Mouse (Mus musculus): ENCODE measurements around the gene Gm49392. TPM values are rescaled to one million over a fixed set of nuclear protein-coding genes. Genes with fewer than 3 reads are reported as not detected.

Gm49392 gene
- 0.28 and 0.37 TPM in 2 replicates for polyA plus RNA-seq (2015; fragmentation: Nextera tagmentation; extraction: Ambion mirVana)

GRCm38 (mm10) chr13:60896794-60897193, at the start of gene Gm49392:
Gene Gm49392, minus strand, starts transcription at chr13:60896894.

GRCm38 (mm10) chr13:60941884-60942283, 45.2 kb upstream of the Gm49392 start, which contains the start of gene Tpbpa:
Gene Tpbpa, minus strand, starts transcription at chr13:60941984.

GRCm38 (mm10) chr13:60936500-60936901, 39.8 kb upstream of the Gm49392 start, which contains the start of the genes Gm49391 and Ctla2a:
Gene Gm49391, minus strand, starts transcription at chr13:60936571.
Gene Ctla2a, minus strand, starts transcription at chr13:60936625.

GRCm38 (mm10) chr13:60935490-60935889, 38.8 kb upstream of the Gm49392 start, which contains the start of gene Gm49393:
Gene Gm49393, minus strand, starts transcription at chr13:60935590.

GRCm38 (mm10) chr13:60904780-60905179, 8.1 kb upstream of the Gm49392 start, which contains the start of gene Tpbpb:
Gene Tpbpb, minus strand, starts transcription at chr13:60904880.

GRCm38 (mm10) chr13:60897328-60897727, 634 bp upstream of the Gm49392 start, which contains the start of gene Ctla2b:
Gene Ctla2b, minus strand, starts transcription at chr13:60897447.

GRCm38 (mm10) chr13:60864281-60864680, 32.4 kb downstream of the Gm49392 start, which contains the start of gene 4930486L24Rik:
Gene 4930486L24Rik, minus strand, starts transcription at chr13:60864475.

GRCm38 (mm10) chr13:60802749-60803148, 93.9 kb downstream of the Gm49392 start, which contains the start of gene Ctsll3:
Gene Ctsll3, minus strand, starts transcription at chr13:60802849.

Other genes starting within 250 kb of the Gm49392 start
- not detected in 2 replicates for gene BC051665, start 110.5 kb downstream of the Gm49392 start, polyA plus RNA-seq (2015; fragmentation: Nextera tagmentation; extraction: Ambion mirVana)
- not detected in 2 replicates for gene Ctsll3, start 94.0 kb downstream of the Gm49392 start, polyA plus RNA-seq (2015; fragmentation: Nextera tagmentation; extraction: Ambion mirVana)
- not detected in 2 replicates for gene 4930486L24Rik, start 32.4 kb downstream of the Gm49392 start, polyA plus RNA-seq (2015; fragmentation: Nextera tagmentation; extraction: Ambion mirVana)
- 2.3 and 3.4 TPM in 2 replicates for gene Ctla2b, start 553 bp upstream of the Gm49392 start, polyA plus RNA-seq (2015; fragmentation: Nextera tagmentation; extraction: Ambion mirVana)
- gene Tpbpb, start 8.0 kb upstream of the Gm49392 start, polyA plus RNA-seq (2015; fragmentation: Nextera tagmentation; extraction: Ambion mirVana): not detected in 2 replicates
- not detected in 2 replicates for gene Gm49393, start 38.7 kb upstream of the Gm49392 start, polyA plus RNA-seq (2015; fragmentation: Nextera tagmentation; extraction: Ambion mirVana)
- gene Gm49391, start 39.7 kb upstream of the Gm49392 start, polyA plus RNA-seq (2015; fragmentation: Nextera tagmentation; extraction: Ambion mirVana): 1.1 and 2.2 TPM in 2 replicates
- gene Ctla2a, start 39.7 kb upstream of the Gm49392 start, polyA plus RNA-seq (2015; fragmentation: Nextera tagmentation; extraction: Ambion mirVana): 34.1 and 37.4 TPM in 2 replicates
- not detected in 2 replicates for gene Tpbpa, start 45.1 kb upstream of the Gm49392 start, polyA plus RNA-seq (2015; fragmentation: Nextera tagmentation; extraction: Ambion mirVana)
- not detected in 2 replicates for gene Ctsj, start 109.1 kb upstream of the Gm49392 start, polyA plus RNA-seq (2015; fragmentation: Nextera tagmentation; extraction: Ambion mirVana)
- gene Ctsq, start 143.7 kb upstream of the Gm49392 start, polyA plus RNA-seq (2015; fragmentation: Nextera tagmentation; extraction: Ambion mirVana): not detected in 2 replicates

Measured in neural tube, postnatal 0 days (tissue).